Mouse (Mus musculus) midbrain, embryonic 10.5 days (tissue): ENCODE results near the gene Tbxas1. TPM values are rescaled to one million over a fixed set of nuclear protein-coding genes. Genes with fewer than 3 reads are reported as not detected.

Experiments
- DNase-seq: peaks from one replicate; pipeline ENCODE4 v3.0.0-alpha.2; 2017; ENCODE audit warnings: low spot score
- H3K27ac ChIP-seq: fragments of 300-500 bp; sonication (generic); replicated peaks from 2 replicates; pipeline ENCODE4 v1.5.1; 2016; ENCODE audit warnings: mild to moderate bottlenecking
- H3K27me3 ChIP-seq: fragments of 300-500 bp; sonication (generic); 2 replicates; pipeline ENCODE4 v1.6.1; 2016; ENCODE audit warnings: low read depth, mild to moderate bottlenecking; ENCODE audit not compliant: poor library complexity, severe bottlenecking
- H3K36me3 ChIP-seq: fragments of 300-500 bp; sonication (generic); 2 replicates; pipeline ENCODE4 v1.6.1; 2016; ENCODE audit warnings: mild to moderate bottlenecking, moderate library complexity
- H3K4me1 ChIP-seq: fragments of 300-500 bp; sonication (generic); 2 replicates; pipeline ENCODE4 v1.6.1; 2016
- H3K4me3 ChIP-seq: fragments of 300-500 bp; sonication (generic); 2 replicates; pipeline ENCODE4 v1.5.1; 2016; ENCODE audit warnings: mild to moderate bottlenecking, moderate library complexity
- H3K9me3 ChIP-seq: fragments of 300-500 bp; sonication (generic); replicated peaks from 2 replicates; pipeline ENCODE4 v1.6.1; 2016; ENCODE audit warnings: mild to moderate bottlenecking
- WGBS: fragments of 180-500 bp; shearing (Covaris S2); methylation state at CpG from one replicate; pipeline ENCODE4 v1.1.7; 2016; 5-methylcytosine and 5-hydroxymethylcytosine counted together
- polyA plus RNA-seq: library from polyadenylated mRNA; unstranded; fragments of >200 nt; fragmentation: Nextera tagmentation; extraction: Ambion mirVana; gene quantifications from 2 replicates; pipeline ENCODE4 v1.2.1, GENCODE M21; 2016

Gene Tbxas1
- polyA plus RNA-seq, 1 experiment from 2014 or later: 1.1 TPM

GRCm38 (mm10) chr6:39005945-39006572 is 130.9 kb downstream of the Tbxas1 start:
- Histone ChIP-seq H3K27ac (no peak overlapping the region), H3K4me3 (no peak overlapping the region), H3K9me3 (no peaks in the 10 kb centered on the region), H3K36me3 (no peaks in the 10 kb centered on the region), H3K4me1 (peaks cover 16% of the 10 kb centered on the region), H3K27me3 (no peaks in the 10 kb centered on the region)
- WGBS: 76% methylated on average over 5 of the region's 5 CpGs
- no peak for DNase-seq

- 57% methylated on average over 5 of the region's 5 CpGs for WGBS
- H3K4me3 ChIP-seq: no peak overlapping the region
These were observed 132.0 kb downstream of the Tbxas1 start for GRCm38 (mm10) chr6:39007223-39007622.

DNA sequence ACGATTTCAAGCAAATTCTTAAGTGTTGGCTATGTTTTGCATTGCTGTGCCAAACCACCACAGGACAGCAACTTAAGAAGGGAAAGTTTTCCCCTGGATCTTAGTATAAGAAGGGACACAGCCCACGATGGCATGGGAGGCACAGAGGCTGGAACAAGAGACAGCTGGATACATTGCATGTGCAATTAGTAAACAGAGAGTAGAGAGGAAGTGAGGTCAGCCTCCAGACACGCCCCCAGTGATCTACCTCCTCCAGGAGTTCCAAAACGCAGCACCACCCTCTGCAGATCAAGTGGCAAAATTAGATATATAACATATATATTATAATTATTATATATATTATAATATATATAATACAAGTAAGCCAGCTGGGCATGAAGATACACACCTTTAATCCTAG is 132.9 kb downstream of the Tbxas1 start:
- no peak for DNase-seq
- H3K9me3 ChIP-seq: peaks cover 6% of the 10 kb centered on the region; the same call in 1 of the 2 replicates
- H3K4me3 ChIP-seq: no peak overlapping the region
- 84% methylated on average over 4 of the region's 4 CpGs for WGBS
- H3K27ac ChIP-seq: no peak overlapping the region
- no peaks in the 10 kb centered on the region for H3K27me3 ChIP-seq
- H3K36me3 ChIP-seq: no peaks in the 10 kb centered on the region
- peaks cover 16% of the 10 kb centered on the region for H3K4me1 ChIP-seq

More at GRCm38 (mm10) chr6:39007223-39007622, 132.0 kb downstream of the Tbxas1 start:
- H3K9me3 ChIP-seq: no peaks in the 10 kb centered on the region
- no peaks in the 10 kb centered on the region for H3K36me3 ChIP-seq
- H3K27ac ChIP-seq: no peak overlapping the region
- H3K4me1 ChIP-seq: peaks cover 16% of the 10 kb centered on the region
- DNase-seq: no peak
- no peaks in the 10 kb centered on the region for H3K27me3 ChIP-seq

DNA sequence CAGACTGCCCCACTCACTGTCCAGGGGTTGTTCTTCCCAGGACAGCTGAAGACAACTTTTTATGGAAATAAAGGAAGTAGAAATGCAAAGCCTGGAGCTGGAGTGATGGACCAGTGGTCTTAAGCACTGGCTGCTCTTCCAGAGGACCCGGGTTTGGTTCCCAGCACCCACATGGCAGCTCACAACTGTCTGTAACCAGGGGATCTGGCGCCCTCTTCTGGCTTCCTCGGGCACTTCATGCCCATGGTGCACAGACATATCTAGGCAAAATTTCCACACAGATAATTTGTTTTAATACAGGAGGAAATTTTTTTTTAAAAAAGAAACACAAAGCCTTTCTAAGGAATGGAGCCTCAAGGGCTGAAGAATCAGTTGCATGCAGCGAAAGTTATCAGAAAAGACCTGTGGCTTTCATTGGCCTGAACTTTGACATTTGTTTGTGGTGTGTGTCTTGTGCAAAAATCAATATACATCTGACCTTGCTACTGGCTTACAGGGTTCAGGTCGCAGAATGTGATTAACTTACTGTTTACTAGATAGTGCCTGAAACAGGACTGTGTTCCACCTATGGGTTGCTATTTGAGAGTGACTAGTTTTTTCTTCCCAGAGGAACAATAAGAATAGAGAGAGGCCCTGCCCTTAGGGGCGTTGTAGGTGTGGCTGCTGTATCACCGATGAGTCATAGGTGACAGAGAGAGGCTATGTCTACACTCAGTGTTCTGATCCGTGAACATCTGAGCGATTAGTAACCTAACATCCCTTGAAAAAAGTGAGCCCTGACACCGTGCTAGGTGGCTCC is 138.0 kb downstream of the Tbxas1 start:
- WGBS: 87% methylated on average over 10 of the region's 10 CpGs
- no peaks in the 10 kb centered on the region for H3K27me3 ChIP-seq
- no peaks in the 10 kb centered on the region for H3K36me3 ChIP-seq
- no peaks in the 10 kb centered on the region for H3K4me1 ChIP-seq
- no peak overlapping the region for H3K4me3 ChIP-seq
- DNase-seq: no peak
- no peak overlapping the region for H3K27ac ChIP-seq
- peaks cover 6% of the 10 kb centered on the region; the same call in 1 of the 2 replicates for H3K9me3 ChIP-seq

DNA sequence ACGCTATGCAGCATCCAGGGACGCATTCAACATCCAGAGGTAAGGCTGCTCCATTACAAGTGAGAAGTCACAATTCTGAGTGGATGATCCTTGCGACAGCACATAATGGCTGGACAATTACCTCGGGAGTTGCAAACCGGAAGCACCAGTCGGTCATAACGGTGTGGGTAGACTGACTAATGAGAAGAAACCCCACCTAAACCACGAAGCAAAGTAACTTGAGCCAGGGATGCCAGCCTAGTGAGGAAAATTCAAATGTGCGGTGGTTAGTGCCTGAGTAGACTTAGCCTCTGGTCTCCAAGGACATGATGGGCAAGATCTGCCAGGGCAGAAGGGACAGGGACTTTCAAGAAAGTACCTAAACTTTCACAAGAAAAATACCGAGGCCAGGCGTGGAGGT is 142.7 kb downstream of the Tbxas1 start:
- H3K4me3 ChIP-seq: no peak overlapping the region
- H3K36me3 ChIP-seq: no peaks in the 10 kb centered on the region
- no peak overlapping the region for H3K27ac ChIP-seq
- WGBS: 93% methylated on average over 11 of the region's 11 CpGs
- peaks cover 2% of the 10 kb centered on the region; the same call in 1 of the 2 replicates for H3K9me3 ChIP-seq
- no peaks in the 10 kb centered on the region for H3K27me3 ChIP-seq
- H3K4me1 ChIP-seq: no peaks in the 10 kb centered on the region
- DNase-seq: no peak

DNA sequence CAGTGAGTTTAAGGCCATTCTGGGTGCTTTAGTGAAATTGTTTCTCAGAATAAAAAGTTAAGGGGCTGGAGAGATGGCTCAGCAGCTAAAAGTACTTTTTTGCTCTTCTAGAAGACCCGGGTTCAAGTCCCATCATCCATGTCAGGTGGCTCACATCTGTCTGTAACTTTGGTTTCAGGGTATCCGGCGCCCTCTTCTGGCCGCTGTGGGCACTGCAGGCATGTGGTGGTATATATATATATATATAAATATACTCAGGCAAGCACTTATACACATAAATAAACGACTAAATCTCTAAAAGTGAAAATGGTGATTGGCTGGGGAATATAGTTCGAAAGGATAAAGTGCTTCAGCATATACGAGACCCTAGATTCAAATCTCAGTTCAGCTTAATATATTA is 143.6 kb downstream of the Tbxas1 start:
- H3K9me3 ChIP-seq: no peaks in the 10 kb centered on the region
- no peak overlapping the region for H3K4me3 ChIP-seq
- H3K27me3 ChIP-seq: no peaks in the 10 kb centered on the region
- no peaks in the 10 kb centered on the region for H3K36me3 ChIP-seq
- H3K4me1 ChIP-seq: no peaks in the 10 kb centered on the region
- no peak for DNase-seq
- 70% methylated on average over 7 of the region's 7 CpGs for WGBS
- no peak overlapping the region for H3K27ac ChIP-seq

GRCm38 (mm10) chr6:39019219-39019618 is 144.0 kb downstream of the Tbxas1 start:
- Histone ChIP-seq H3K27me3 (no peaks in the 10 kb centered on the region), H3K36me3 (no peaks in the 10 kb centered on the region), H3K4me1 (no peaks in the 10 kb centered on the region), H3K27ac (no peak overlapping the region), H3K4me3 (no peak overlapping the region), H3K9me3 (no peaks in the 10 kb centered on the region)
- 88% methylated on average over 5 of the region's 5 CpGs for WGBS
- DNase-seq: no peak

- whole genome bisulfite sequencing: 89% methylated on average over 1 of the region's 1 CpGs
- no peak for DNase-seq
- H3K27me3 ChIP-seq: no peaks in the 10 kb centered on the region
- H3K36me3 ChIP-seq: no peaks in the 10 kb centered on the region
- no peaks in the 10 kb centered on the region for H3K4me1 ChIP-seq
- no peak overlapping the region for H3K27ac ChIP-seq
- no peak overlapping the region for H3K4me3 ChIP-seq
- no peaks in the 10 kb centered on the region for H3K9me3 ChIP-seq
These were observed 146.7 kb downstream of the Tbxas1 start for GRCm38 (mm10) chr6:39021909-39022308.

DNA sequence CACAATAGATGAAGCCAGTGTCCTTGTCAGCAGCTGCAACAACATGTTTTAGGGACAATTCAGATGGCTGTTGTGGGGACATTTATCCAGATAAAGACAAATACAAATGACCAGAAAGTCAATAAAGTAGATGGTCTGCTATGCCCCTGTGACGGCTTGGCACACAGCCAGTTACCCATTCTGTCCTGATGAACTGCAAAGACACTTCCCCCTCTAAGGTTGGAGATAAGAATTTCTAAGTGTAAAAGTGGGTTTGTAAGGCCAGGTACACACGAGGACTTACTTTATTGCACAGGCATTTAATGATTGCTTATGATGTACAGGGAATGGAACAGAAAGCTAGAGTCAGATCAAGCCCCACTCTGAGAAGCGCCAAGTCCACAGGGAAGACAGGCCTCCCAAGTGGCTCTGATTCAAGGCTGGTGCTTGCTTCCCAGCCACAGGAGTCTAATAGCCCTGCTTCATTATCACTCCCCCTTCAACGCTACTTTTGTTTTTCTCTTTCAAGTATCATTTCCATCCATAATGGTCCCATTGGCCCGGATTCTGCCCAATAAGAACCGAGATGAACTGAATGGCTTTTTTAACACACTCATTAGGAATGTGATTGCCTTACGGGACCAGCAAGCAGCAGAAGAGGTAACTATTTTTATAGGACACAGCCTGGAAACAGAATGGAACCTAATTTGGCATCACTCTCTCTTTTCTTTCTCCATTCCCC is 147.4 kb downstream of the Tbxas1 start:
- no peak for DNase-seq
- Histone ChIP-seq H3K27ac (no peak overlapping the region), H3K9me3 (no peaks in the 10 kb centered on the region), H3K4me3 (no peak overlapping the region), H3K36me3 (no peaks in the 10 kb centered on the region), H3K4me1 (no peaks in the 10 kb centered on the region), H3K27me3 (no peaks in the 10 kb centered on the region)
- 89% methylated on average over 7 of the region's 7 CpGs for WGBS

GRCm38 (mm10) chr6:39024631-39025030 is 149.4 kb downstream of the Tbxas1 start:
- 78% methylated on average over 4 of the region's 4 CpGs for WGBS
- Histone ChIP-seq H3K9me3 (no peaks in the 10 kb centered on the region), H3K27me3 (no peaks in the 10 kb centered on the region), H3K36me3 (no peaks in the 10 kb centered on the region), H3K4me3 (no peak overlapping the region), H3K4me1 (no peaks in the 10 kb centered on the region), H3K27ac (no peak overlapping the region)
- DNase-seq: no peak

DNA sequence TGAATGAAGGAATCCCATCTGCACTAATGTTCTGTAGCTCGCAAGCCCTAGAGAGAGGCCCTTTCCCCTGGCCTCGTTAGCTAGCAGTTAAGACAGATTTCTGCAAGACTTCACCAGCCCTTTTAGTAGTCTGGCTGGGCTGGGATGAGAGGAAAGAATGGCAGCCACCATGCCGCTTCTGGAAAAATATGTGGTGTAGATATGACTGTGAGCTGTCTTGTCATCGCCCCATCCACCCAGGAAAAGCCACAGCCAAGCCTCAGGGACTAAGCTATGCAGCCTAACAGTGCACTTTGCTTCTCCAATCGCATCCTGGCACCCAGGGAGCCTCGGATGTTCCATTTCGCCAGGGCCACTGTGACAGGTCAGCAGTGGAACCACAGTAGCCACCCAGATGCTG is 149.8 kb downstream of the Tbxas1 start:
- H3K4me1 ChIP-seq: no peaks in the 10 kb centered on the region
- WGBS: 86% methylated on average over 7 of the region's 7 CpGs
- H3K9me3 ChIP-seq: no peaks in the 10 kb centered on the region
- H3K4me3 ChIP-seq: no peak overlapping the region
- DNase-seq: no peak
- no peaks in the 10 kb centered on the region for H3K27me3 ChIP-seq
- H3K36me3 ChIP-seq: no peaks in the 10 kb centered on the region
- no peak overlapping the region for H3K27ac ChIP-seq

DNA sequence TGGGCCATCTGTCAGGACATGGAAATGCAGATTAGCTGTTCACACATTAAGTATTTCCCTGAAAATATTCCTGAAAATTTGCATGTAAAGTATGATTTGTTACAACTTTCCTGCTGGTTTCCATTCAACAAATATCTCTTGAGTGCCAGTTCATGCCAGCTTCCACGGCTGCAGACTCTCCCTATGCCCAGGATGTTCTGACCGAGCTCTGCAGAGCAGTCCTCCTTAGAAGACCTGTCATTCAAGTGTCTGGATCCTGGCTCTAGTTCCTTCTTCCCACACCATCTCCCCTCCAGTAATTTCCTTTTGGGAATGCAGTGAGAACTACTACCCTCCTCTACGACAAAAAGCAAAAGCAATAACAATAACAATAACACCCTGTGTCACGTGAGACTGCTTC is 155.5 kb downstream of the Tbxas1 start:
- Histone ChIP-seq H3K27me3 (no peaks in the 10 kb centered on the region), H3K4me3 (no peak overlapping the region), H3K36me3 (no peaks in the 10 kb centered on the region), H3K4me1 (no peaks in the 10 kb centered on the region), H3K27ac (no peak overlapping the region), H3K9me3 (no peaks in the 10 kb centered on the region)
- WGBS: 80% methylated on average over 4 of the region's 4 CpGs
- DNase-seq: no peak

GRCm38 (mm10) chr6:39033676-39034075 is 158.5 kb downstream of the Tbxas1 start:
- Histone ChIP-seq H3K27ac (no peak overlapping the region), H3K4me1 (peaks cover 3% of the 10 kb centered on the region; the same call in 1 of the 2 replicates), H3K36me3 (no peaks in the 10 kb centered on the region), H3K4me3 (no peak overlapping the region), H3K27me3 (no peaks in the 10 kb centered on the region), H3K9me3 (no peaks in the 10 kb centered on the region)
- WGBS: 91% methylated on average over 7 of the region's 7 CpGs
- DNase-seq: no peak
